22 mouse cellular contexts compared by ENCODE assay signal in genomic region chr6:113385160-113385714, GRCm38 (mm10). TPM values are rescaled to one million over a fixed set of nuclear protein-coding genes. Genes with fewer than 3 reads are reported as not detected.
DNase-seq lines count a peak whose midpoint lies in the region; ATAC-seq and TF ChIP-seq lines count a peak whose summit lies in the region.
"Had no signal": no experiment of that assay in that cellular context is flagged by ENCODE, and none has a peak within 500 bp of the region (broad histone marks: within the 10 kb centered on the region; RNA-seq: fewer than 3 reads in every experiment).

No protein-coding gene starts in this region.

- intact Hi-C loops in heart, postnatal 36 days (cut with DNase I) = no loop called here

- ATAC-seq in liver, embryonic 13.5 days (ENCODE audit: low read depth) = no peak
- no peak for ATAC-seq in liver, embryonic 12.5 days
- no peak for ATAC-seq in intestine, embryonic 15.5 days
- ATAC-seq in stomach, postnatal 0 days (ENCODE audit: low FRiP score, low TSS enrichment) = no peak
- ATAC-seq: CD4-positive, CD25-positive, alpha-beta regulatory T cell, adult 4 months; liver, postnatal 0 days; lung, postnatal 0 days had no signal

- H3K4me3 ChIP-seq in liver, embryonic 13.5 days (replicated peaks) = no peak overlapping the region
- no peak overlapping the region for H3K4me3 ChIP-seq in liver, embryonic 12.5 days
- no peak overlapping the region for H3K4me3 ChIP-seq in intestine, embryonic 15.5 days (replicated peaks)
- no peak overlapping the region for H3K4me3 ChIP-seq in stomach, postnatal 0 days (ENCODE audit: low read depth, low read length)
- H3K4me3 ChIP-seq: heart, embryonic 15.5 days; limb, embryonic 10.5 days; midbrain, embryonic 10.5 days; neural tube, embryonic 12.5 days had no signal

- no peak overlapping the region for H3K9ac ChIP-seq in liver, embryonic 13.5 days
- H3K9ac ChIP-seq in liver, embryonic 12.5 days = no peak overlapping the region
- no peak overlapping the region for H3K9ac ChIP-seq in intestine, embryonic 15.5 days
- no peak overlapping the region for H3K9ac ChIP-seq in stomach, postnatal 0 days (ENCODE audit: low read length)
- H3K9ac ChIP-seq: heart, embryonic 15.5 days; liver, postnatal 0 days; neural tube, embryonic 12.5 days had no signal

- peaks cover 99% of the 10 kb centered on the region for H3K36me3 ChIP-seq in liver, embryonic 13.5 days
- peaks cover 100% of the 10 kb centered on the region for H3K36me3 ChIP-seq in liver, embryonic 12.5 days
- H3K36me3 ChIP-seq in intestine, embryonic 15.5 days = peaks cover 69% of the 10 kb centered on the region
- peaks cover 49% of the 10 kb centered on the region for H3K36me3 ChIP-seq in stomach, postnatal 0 days (ENCODE audit: control insufficient read depth, insufficient read depth, low read length)

- no peaks in the 10 kb centered on the region for H3K27me3 ChIP-seq in liver, embryonic 13.5 days
- no peaks in the 10 kb centered on the region for H3K27me3 ChIP-seq in liver, embryonic 12.5 days (replicated peaks)
- no peaks in the 10 kb centered on the region for H3K27me3 ChIP-seq in intestine, embryonic 15.5 days (replicated peaks)
- H3K27me3 ChIP-seq in stomach, postnatal 0 days (ENCODE audit: control insufficient read depth, insufficient read depth, low read length) = no peaks in the 10 kb centered on the region
- H3K27me3 ChIP-seq: heart, embryonic 15.5 days; neural tube, embryonic 12.5 days had no signal

- H3K4me2 ChIP-seq in liver, embryonic 13.5 days = no peak overlapping the region
- H3K4me2 ChIP-seq in liver, embryonic 12.5 days = no peak overlapping the region
- H3K4me2 ChIP-seq in intestine, embryonic 15.5 days (replicated peaks) = no peak overlapping the region
- no peak overlapping the region for H3K4me2 ChIP-seq in stomach, postnatal 0 days (replicated peaks; ENCODE audit: low read depth)
- H3K4me2 ChIP-seq: heart, embryonic 15.5 days; neural tube, embryonic 12.5 days had no signal

- no peaks in the 10 kb centered on the region for H3K9me3 ChIP-seq in liver, embryonic 13.5 days (replicated peaks)
- H3K9me3 ChIP-seq in liver, embryonic 12.5 days (replicated peaks) = no peaks in the 10 kb centered on the region
- no peaks in the 10 kb centered on the region for H3K9me3 ChIP-seq in intestine, embryonic 15.5 days
- no peaks in the 10 kb centered on the region for H3K9me3 ChIP-seq in stomach, postnatal 0 days (ENCODE audit: control insufficient read depth, low read length)
- H3K9me3 ChIP-seq: heart, embryonic 15.5 days; limb, embryonic 10.5 days; midbrain, embryonic 10.5 days; neural tube, embryonic 12.5 days had no signal

- peaks cover 10% of the 10 kb centered on the region for H3K4me1 ChIP-seq in liver, embryonic 13.5 days (replicated peaks)
- peaks cover 12% of the 10 kb centered on the region for H3K4me1 ChIP-seq in liver, embryonic 12.5 days
- 0 out of 2 replicates have a peak, but pooled peaks cover 4% of the 10 kb centered on the region for H3K4me1 ChIP-seq in intestine, embryonic 15.5 days (replicated peaks)
- no peaks in the 10 kb centered on the region for H3K4me1 ChIP-seq in stomach, postnatal 0 days (replicated peaks; ENCODE audit: control insufficient read depth, insufficient read depth)
- H3K4me1 ChIP-seq: heart, embryonic 15.5 days; limb, embryonic 10.5 days; neural tube, embryonic 12.5 days had no signal

- TF ChIP-seq EP300 in stomach, postnatal 0 days (optimal IDR thresholded peaks at IDR 0.05) = no peak

- 0 out of 2 replicates have a peak overlapping the region, but pooled peaks have one; percentile 16 for H3K27ac ChIP-seq in liver, embryonic 13.5 days
- H3K27ac ChIP-seq in liver, embryonic 12.5 days = no peak overlapping the region
- 0 out of 2 replicates have a peak overlapping the region, but pooled peaks have one; percentile 7 for H3K27ac ChIP-seq in intestine, embryonic 15.5 days
- H3K27ac ChIP-seq in stomach, postnatal 0 days (replicated peaks) = 0 out of 2 replicates have a peak overlapping the region, but pooled peaks have one; percentile 18
- H3K27ac ChIP-seq: heart, embryonic 15.5 days; kidney, postnatal 0 days; limb, embryonic 10.5 days; midbrain, embryonic 10.5 days; neural tube, embryonic 12.5 days had no signal

- peak; percentile 87 for DNase-seq in heart, adult 11 months
- DNase-seq in heart, postnatal 36 days = no peak
- no peak for DNase-seq in liver, embryonic 13.5 days
- no peak for DNase-seq in stomach, postnatal 0 days (ENCODE audit: low spot score)
- DNase-seq in urinary bladder, postnatal 10 days (ENCODE audit: low spot score) = no peak
- DNase-seq: adrenal gland, postnatal 25 days; gastrocnemius, postnatal 36 days; heart, postnatal 4 days; kidney, adult 2 months; liver; liver, postnatal 0 days; right cerebral cortex, adult 18-20 months; thymus, adult 2 months had no signal

- 77% methylated on average over 11 of the region's 11 CpGs for WGBS in liver, embryonic 13.5 days (ENCODE audit: insufficient replicate concordance)
- WGBS in liver, embryonic 12.5 days (ENCODE audit: insufficient replicate concordance) = 77% methylated on average over 11 of the region's 11 CpGs
- 60% methylated on average over 11 of the region's 11 CpGs for WGBS in intestine, embryonic 15.5 days
- WGBS in stomach, postnatal 0 days = 71% methylated on average over 11 of the region's 11 CpGs

- TF ChIP-seq CTCF in stomach, postnatal 0 days (IDR thresholded peaks at IDR 0.05; ENCODE audit: low read depth) = no peak

RNA-seq across cellular contexts. Expression of gene Ttll3, which starts 3.8 kb away (rescaled TPM):
- 1 to 10 TPM in 1 of 2 experiments, under 1 TPM in 1; 0.67 to 1.5 TPM for total RNA-seq in heart, postnatal 36 days (2021)
- 0.62 and 0.85 TPM in 2 replicates for polyA plus RNA-seq in liver, embryonic 13.5 days (2015; fragmentation: Nextera tagmentation; extraction: Ambion mirVana)
- polyA plus RNA-seq in liver, embryonic 12.5 days (2016; fragmentation: Nextera tagmentation; extraction: Ambion mirVana) = 1.1 and 1.3 TPM in 2 replicates
- 3.7 and 4.1 TPM in 2 replicates for polyA plus RNA-seq in intestine, embryonic 15.5 days (2015; fragmentation: Nextera tagmentation; extraction: Ambion mirVana)
- 1.2 TPM in 2 replicates for polyA plus RNA-seq in stomach, postnatal 0 days (2015; fragmentation: Nextera tagmentation; extraction: Ambion mirVana)

RNA-seq across cellular contexts. Expression of gene Arpc4, which starts 7.3 kb away (rescaled TPM):
- total RNA-seq in heart, postnatal 36 days (2021) = 10 to 100 TPM; 69.5 to 73.0 TPM
- polyA plus RNA-seq in liver, embryonic 13.5 days (2015; fragmentation: Nextera tagmentation; extraction: Ambion mirVana) = 262 and 272 TPM in 2 replicates
- polyA plus RNA-seq in liver, embryonic 12.5 days (2016; fragmentation: Nextera tagmentation; extraction: Ambion mirVana) = 275 and 294 TPM in 2 replicates
- 414 and 427 TPM in 2 replicates for polyA plus RNA-seq in intestine, embryonic 15.5 days (2015; fragmentation: Nextera tagmentation; extraction: Ambion mirVana)
- polyA plus RNA-seq in stomach, postnatal 0 days (2015; fragmentation: Nextera tagmentation; extraction: Ambion mirVana) = 314 and 317 TPM in 2 replicates

RNA-seq across cellular contexts. Expression of gene Tada3, which starts 7.6 kb away (rescaled TPM):
- 10 to 100 TPM; 23.6 to 24.4 TPM for total RNA-seq in heart, postnatal 36 days (2021)
- polyA plus RNA-seq in liver, embryonic 13.5 days (2015; fragmentation: Nextera tagmentation; extraction: Ambion mirVana) = 22.6 TPM in 2 replicates
- polyA plus RNA-seq in liver, embryonic 12.5 days (2016; fragmentation: Nextera tagmentation; extraction: Ambion mirVana) = 29.2 and 33.3 TPM in 2 replicates
- polyA plus RNA-seq in intestine, embryonic 15.5 days (2015; fragmentation: Nextera tagmentation; extraction: Ambion mirVana) = 41.3 and 44.0 TPM in 2 replicates
- 21.3 and 23.8 TPM in 2 replicates for polyA plus RNA-seq in stomach, postnatal 0 days (2015; fragmentation: Nextera tagmentation; extraction: Ambion mirVana)

RNA-seq across cellular contexts. Expression of gene Rpusd3, which starts 33.9 kb away (rescaled TPM):
- 10 to 100 TPM in 1 of 2 experiments, 1 to 10 TPM in 1; 9.9 to 11.6 TPM for total RNA-seq in heart, postnatal 36 days (2021)
- polyA plus RNA-seq in liver, embryonic 13.5 days (2015; fragmentation: Nextera tagmentation; extraction: Ambion mirVana) = 13.4 and 19.2 TPM in 2 replicates
- polyA plus RNA-seq in liver, embryonic 12.5 days (2016; fragmentation: Nextera tagmentation; extraction: Ambion mirVana) = 19.8 and 22.2 TPM in 2 replicates
- polyA plus RNA-seq in intestine, embryonic 15.5 days (2015; fragmentation: Nextera tagmentation; extraction: Ambion mirVana) = 24.3 and 25.6 TPM in 2 replicates
- 11.8 and 12.9 TPM in 2 replicates for polyA plus RNA-seq in stomach, postnatal 0 days (2015; fragmentation: Nextera tagmentation; extraction: Ambion mirVana)

RNA-seq across cellular contexts. Expression of gene Camk1, which starts 41.5 kb away (rescaled TPM):
- 10 to 100 TPM; 65.3 to 78.4 TPM for total RNA-seq in heart, postnatal 36 days (2021)
- 19.9 and 22.6 TPM in 2 replicates for polyA plus RNA-seq in liver, embryonic 13.5 days (2015; fragmentation: Nextera tagmentation; extraction: Ambion mirVana)
- polyA plus RNA-seq in liver, embryonic 12.5 days (2016; fragmentation: Nextera tagmentation; extraction: Ambion mirVana) = 31.5 TPM in 2 replicates
- 75.2 and 75.4 TPM in 2 replicates for polyA plus RNA-seq in intestine, embryonic 15.5 days (2015; fragmentation: Nextera tagmentation; extraction: Ambion mirVana)
- polyA plus RNA-seq in stomach, postnatal 0 days (2015; fragmentation: Nextera tagmentation; extraction: Ambion mirVana) = 52.7 and 52.9 TPM in 2 replicates
